Mouse (Mus musculus): ENCODE measurements at regions not wholly inside any gene's neighbourhood (a gene's known extent, or its start where the extent isn't known, plus 50 kb on each side); places are given as distances from the start of the nearest gene placed in this dataset.

DNA sequence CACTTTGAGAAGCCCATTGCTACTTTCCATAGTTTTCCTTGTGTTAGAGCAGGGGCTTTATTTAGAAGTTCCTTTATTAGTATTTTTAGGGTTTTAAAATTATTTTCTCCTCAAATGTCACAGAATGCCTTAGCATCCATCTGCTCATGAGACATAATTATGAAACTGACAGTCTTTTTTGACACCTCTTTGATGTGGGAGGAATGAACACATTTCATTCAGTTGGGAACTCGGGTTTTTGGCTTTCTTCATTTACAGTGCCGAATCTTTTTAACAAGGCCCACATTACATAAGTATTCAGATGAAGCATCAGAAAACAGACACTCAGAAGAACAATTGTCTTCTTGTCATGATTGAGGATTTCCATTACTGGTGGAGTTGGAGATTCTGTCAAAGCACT is 843.6 kb downstream of the Lrrtm4 start:
- no peak for DNase-seq (ENCODE audit: low spot score)
- WGBS = 71% methylated on average over 2 of the region's 2 CpGs
- TF ChIP-seq CTCF (IDR thresholded peaks at IDR 0.05) (no peak), EP300 (IDR thresholded peaks at IDR 0.05) (no peak)
- no peak for ATAC-seq
- Histone ChIP-seq H3K4me2 (replicated peaks; ENCODE audit: low read depth, low read length) (no peak overlapping the region), H3K9me3 (ENCODE audit: low read length) (no peaks in the 10 kb centered on the region), H3K27ac (ENCODE audit: low read length) (no peak overlapping the region), H3K4me3 (ENCODE audit: low read depth, low read length) (no peak overlapping the region), H3K27me3 (replicated peaks; ENCODE audit: insufficient read depth, low read length) (no peaks in the 10 kb centered on the region), H3K36me3 (ENCODE audit: insufficient read depth, low read length) (no peaks in the 10 kb centered on the region), H3K9ac (replicated peaks; ENCODE audit: low read depth) (no peak overlapping the region), H3K4me1 (ENCODE audit: insufficient read depth, low read depth, low read length) (no peaks in the 10 kb centered on the region)

DNA sequence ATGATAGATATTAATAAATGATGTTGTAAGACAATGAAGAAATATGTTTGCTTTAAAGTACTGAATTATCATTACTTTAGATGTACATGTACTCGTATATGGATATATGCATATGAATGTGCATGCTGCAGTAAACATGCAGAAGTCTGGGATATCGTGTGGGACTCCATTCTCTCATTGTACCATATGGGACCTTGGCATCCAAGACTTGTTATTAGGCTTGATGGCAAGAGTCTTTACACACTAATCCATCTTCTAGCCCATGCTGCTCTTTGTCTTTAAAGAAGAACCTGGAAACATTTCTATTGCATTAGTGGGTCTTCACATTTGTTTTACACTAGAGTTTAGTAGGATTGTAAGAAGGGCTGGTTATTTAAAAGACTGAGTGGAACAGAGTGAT is 844.1 kb downstream of the Lrrtm4 start:
- 83% methylated on average over 2 of the region's 2 CpGs for WGBS
- DNase-seq (ENCODE audit: low spot score) (no peak), ATAC-seq (no peak)
- H3K27me3 ChIP-seq (replicated peaks; ENCODE audit: insufficient read depth, low read length) = no peaks in the 10 kb centered on the region
- no peak overlapping the region for H3K4me2 ChIP-seq (replicated peaks; ENCODE audit: low read depth, low read length)
- H3K9ac ChIP-seq (replicated peaks; ENCODE audit: low read depth) = no peak overlapping the region
- H3K9me3 ChIP-seq (ENCODE audit: low read length) = no peaks in the 10 kb centered on the region
- no peaks in the 10 kb centered on the region for H3K4me1 ChIP-seq (ENCODE audit: insufficient read depth, low read depth, low read length)
- no peak for TF ChIP-seq CTCF (IDR thresholded peaks at IDR 0.05)
- no peak for TF ChIP-seq EP300 (IDR thresholded peaks at IDR 0.05)
- no peaks in the 10 kb centered on the region for H3K36me3 ChIP-seq (ENCODE audit: insufficient read depth, low read length)
- H3K27ac ChIP-seq (ENCODE audit: low read length) = no peak overlapping the region
- H3K4me3 ChIP-seq (ENCODE audit: low read depth, low read length) = no peak overlapping the region

DNA sequence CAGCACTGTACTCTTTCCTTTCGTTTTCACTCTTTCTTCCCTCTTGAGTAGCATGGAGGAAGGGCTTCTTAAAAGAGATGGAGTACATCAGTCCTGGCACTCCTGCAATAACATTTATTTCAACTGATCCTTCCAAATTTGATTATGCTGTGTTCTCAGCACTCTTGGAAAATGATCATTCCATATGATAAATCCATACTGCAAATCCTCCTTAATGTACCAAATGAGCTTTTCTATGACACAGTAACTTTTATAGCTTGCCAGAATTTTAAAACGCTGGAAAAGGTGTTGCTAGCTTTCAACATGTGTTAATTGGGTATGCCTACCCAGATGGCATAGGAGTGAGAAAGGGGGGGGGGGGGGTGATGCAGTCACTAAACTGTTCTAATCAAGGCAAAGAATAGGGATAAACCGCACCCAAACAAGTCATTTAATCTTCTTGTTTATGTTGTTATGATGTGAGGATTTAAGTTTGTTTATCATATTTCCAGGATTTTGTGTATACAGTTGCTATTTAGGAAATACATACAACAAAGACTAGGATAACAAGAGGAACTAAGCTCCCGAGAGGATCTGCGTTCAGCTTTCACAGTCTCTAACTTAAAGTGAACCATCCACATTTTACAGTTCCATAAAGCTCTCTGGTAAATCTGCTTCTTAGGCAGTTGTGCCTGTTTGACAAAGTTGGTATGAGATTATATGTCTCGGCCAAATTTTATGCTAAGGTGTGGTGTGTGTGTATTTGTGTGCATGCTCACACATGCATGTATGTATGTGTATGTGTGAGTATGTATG is 847.3 kb downstream of the Lrrtm4 start:
- H3K27me3 ChIP-seq (replicated peaks; ENCODE audit: insufficient read depth, low read length) = no peaks in the 10 kb centered on the region
- no peaks in the 10 kb centered on the region for H3K36me3 ChIP-seq (ENCODE audit: insufficient read depth, low read length)
- ATAC-seq (no peak), DNase-seq (ENCODE audit: low spot score) (no peak)
- TF ChIP-seq EP300 (IDR thresholded peaks at IDR 0.05) = no peak
- no peak for TF ChIP-seq CTCF (IDR thresholded peaks at IDR 0.05)
- no peak overlapping the region for H3K27ac ChIP-seq (ENCODE audit: low read length)
- no peak overlapping the region for H3K4me3 ChIP-seq (ENCODE audit: low read depth, low read length)
- no peak overlapping the region for H3K9ac ChIP-seq (replicated peaks; ENCODE audit: low read depth)
- no peaks in the 10 kb centered on the region for H3K4me1 ChIP-seq (ENCODE audit: insufficient read depth, low read depth, low read length)
- 58% methylated on average over 6 of the region's 6 CpGs for WGBS
- no peak overlapping the region for H3K4me2 ChIP-seq (replicated peaks; ENCODE audit: low read depth, low read length)
- H3K9me3 ChIP-seq (ENCODE audit: low read length) = no peaks in the 10 kb centered on the region

DNA sequence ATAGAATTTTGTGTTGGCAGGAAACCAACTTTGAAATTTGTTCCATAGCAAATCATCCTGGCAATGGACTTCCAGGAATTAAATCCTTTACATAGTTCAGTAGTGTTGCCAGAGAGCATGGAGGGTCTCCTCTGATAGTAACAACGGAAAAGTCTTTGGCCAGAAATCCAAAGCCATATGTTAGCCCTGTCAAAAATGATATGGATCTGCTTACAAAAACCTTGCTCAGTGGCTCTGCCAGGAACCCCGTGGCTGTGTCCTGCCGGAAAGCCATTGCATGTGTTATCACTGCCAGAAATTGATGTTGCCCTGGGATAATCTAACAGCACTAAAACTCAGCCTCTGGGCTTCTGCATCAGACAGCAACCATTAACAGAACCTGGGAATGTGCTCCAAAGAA is 866.7 kb downstream of the Lrrtm4 start:
- no peaks in the 10 kb centered on the region for H3K27me3 ChIP-seq (replicated peaks; ENCODE audit: insufficient read depth, low read length)
- DNase-seq (ENCODE audit: low spot score) (no peak), ATAC-seq (no peak)
- H3K9me3 ChIP-seq (ENCODE audit: low read length) = no peaks in the 10 kb centered on the region
- H3K4me1 ChIP-seq (ENCODE audit: insufficient read depth, low read depth, low read length) = no peaks in the 10 kb centered on the region
- no peak overlapping the region for H3K4me3 ChIP-seq (ENCODE audit: low read depth, low read length)
- H3K4me2 ChIP-seq (replicated peaks; ENCODE audit: low read depth, low read length) = no peak overlapping the region
- 50% methylated on average over 3 of the region's 3 CpGs for WGBS
- H3K36me3 ChIP-seq (ENCODE audit: insufficient read depth, low read length) = no peaks in the 10 kb centered on the region
- no peak for TF ChIP-seq EP300 (IDR thresholded peaks at IDR 0.05)
- TF ChIP-seq CTCF (IDR thresholded peaks at IDR 0.05) = no peak
- no peak overlapping the region for H3K27ac ChIP-seq (ENCODE audit: low read length)
- no peak overlapping the region for H3K9ac ChIP-seq (replicated peaks; ENCODE audit: low read depth)

DNA sequence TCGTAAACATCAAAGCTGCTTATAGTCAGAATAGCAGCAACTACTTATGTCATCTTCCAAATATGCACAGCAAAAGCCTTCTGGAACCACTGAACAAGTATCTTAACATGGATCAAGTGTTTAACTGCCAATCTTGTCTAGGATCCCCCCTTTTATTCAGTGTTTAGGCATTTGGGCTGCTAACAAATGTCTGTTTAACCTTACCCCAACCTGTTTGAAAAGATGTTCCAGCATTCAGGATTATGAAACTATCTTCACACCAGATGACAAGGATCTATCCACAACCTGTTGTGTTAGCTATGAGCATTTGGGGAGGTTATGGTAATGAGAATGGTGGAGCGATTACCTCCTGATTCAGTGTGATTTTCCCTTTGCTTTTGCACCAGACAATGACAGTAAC is 886.5 kb downstream of the Lrrtm4 start:
- TF ChIP-seq CTCF (IDR thresholded peaks at IDR 0.05) (no peak), EP300 (IDR thresholded peaks at IDR 0.05) (no peak)
- WGBS = 84% methylated on average over 2 of the region's 2 CpGs
- H3K4me3 ChIP-seq (ENCODE audit: low read depth, low read length) = no peak overlapping the region
- no peak overlapping the region for H3K9ac ChIP-seq (replicated peaks; ENCODE audit: low read depth)
- no peak overlapping the region for H3K4me2 ChIP-seq (replicated peaks; ENCODE audit: low read depth, low read length)
- DNase-seq (ENCODE audit: low spot score) (no peak), ATAC-seq (no peak)
- no peaks in the 10 kb centered on the region for H3K9me3 ChIP-seq (ENCODE audit: low read length)
- no peaks in the 10 kb centered on the region for H3K4me1 ChIP-seq (ENCODE audit: insufficient read depth, low read depth, low read length)
- H3K36me3 ChIP-seq (ENCODE audit: insufficient read depth, low read length) = no peaks in the 10 kb centered on the region
- H3K27ac ChIP-seq (ENCODE audit: low read length) = no peak overlapping the region
- H3K27me3 ChIP-seq (replicated peaks; ENCODE audit: insufficient read depth, low read length) = no peaks in the 10 kb centered on the region

DNA sequence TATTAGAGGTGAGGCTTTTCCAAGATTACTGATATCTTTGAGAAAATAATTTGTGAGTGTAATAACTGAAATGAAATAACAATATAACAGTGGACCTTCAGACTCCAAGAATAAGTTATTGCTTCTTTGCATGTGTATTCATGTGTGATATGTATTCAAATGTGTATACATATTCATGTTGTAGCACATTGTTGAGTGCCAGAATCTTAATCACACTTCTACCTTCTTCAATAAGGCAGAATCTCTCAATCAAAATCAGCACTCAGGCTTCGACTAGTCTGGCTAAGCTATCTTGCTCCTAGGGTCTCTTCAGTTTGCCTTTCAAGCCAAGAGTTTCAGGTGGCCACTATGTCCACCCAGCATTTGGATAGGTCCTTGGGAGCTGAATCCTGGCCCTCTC is 911.1 kb downstream of the Lrrtm4 start:
- H3K27ac ChIP-seq (ENCODE audit: low read length) = no peak overlapping the region
- no peak for TF ChIP-seq EP300 (IDR thresholded peaks at IDR 0.05)
- TF ChIP-seq CTCF (IDR thresholded peaks at IDR 0.05) = no peak
- H3K9ac ChIP-seq (replicated peaks; ENCODE audit: low read depth) = no peak overlapping the region
- ATAC-seq (no peak), DNase-seq (ENCODE audit: low spot score) (no peak)
- no peak overlapping the region for H3K4me2 ChIP-seq (replicated peaks; ENCODE audit: low read depth, low read length)
- no peaks in the 10 kb centered on the region for H3K36me3 ChIP-seq (ENCODE audit: insufficient read depth, low read length)
- H3K27me3 ChIP-seq (replicated peaks; ENCODE audit: insufficient read depth, low read length) = no peaks in the 10 kb centered on the region
- no peaks in the 10 kb centered on the region for H3K9me3 ChIP-seq (ENCODE audit: low read length)
- 56% methylated on average over 1 of the region's 1 CpGs for WGBS
- H3K4me3 ChIP-seq (ENCODE audit: low read depth, low read length) = no peak overlapping the region
- no peaks in the 10 kb centered on the region for H3K4me1 ChIP-seq (ENCODE audit: insufficient read depth, low read depth, low read length)

DNA sequence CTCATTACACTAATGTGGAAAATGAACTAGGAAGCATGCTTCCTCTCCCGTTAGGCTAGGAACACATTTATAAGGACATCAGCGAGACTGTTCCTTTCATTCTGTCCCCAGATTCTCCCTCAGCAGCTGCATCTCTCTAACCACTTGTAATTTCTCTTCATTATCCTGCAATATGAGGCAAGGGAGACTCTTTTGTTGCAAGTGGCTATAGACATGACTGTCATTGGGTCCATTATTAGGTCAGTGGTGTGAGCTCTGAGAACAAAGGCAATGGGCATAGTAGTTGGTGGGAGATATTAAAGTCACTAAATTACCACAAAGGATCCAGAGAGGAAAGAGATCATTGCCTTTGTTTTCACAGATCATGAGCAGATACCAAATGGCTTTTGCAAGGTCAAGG is 948.3 kb upstream of the Gcfc2 start:
- TF ChIP-seq EP300 (IDR thresholded peaks at IDR 0.05) = no peak
- no peak for TF ChIP-seq CTCF (IDR thresholded peaks at IDR 0.05)
- DNase-seq (ENCODE audit: low spot score) (no peak), ATAC-seq (no peak)
- Histone ChIP-seq H3K9me3 (ENCODE audit: low read length) (no peaks in the 10 kb centered on the region), H3K36me3 (ENCODE audit: insufficient read depth, low read length) (no peaks in the 10 kb centered on the region), H3K27ac (ENCODE audit: low read length) (no peak overlapping the region), H3K4me1 (ENCODE audit: insufficient read depth, low read depth, low read length) (no peaks in the 10 kb centered on the region), H3K9ac (replicated peaks; ENCODE audit: low read depth) (no peak overlapping the region), H3K4me2 (replicated peaks; ENCODE audit: low read depth, low read length) (no peak overlapping the region), H3K4me3 (ENCODE audit: low read depth, low read length) (no peak overlapping the region), H3K27me3 (replicated peaks; ENCODE audit: insufficient read depth, low read length) (no peaks in the 10 kb centered on the region)
- 66% methylated on average over 2 of the region's 2 CpGs for WGBS
